Mouse (Mus musculus): Measurements from ENCODE around the gene Ahnak.

DNA sequence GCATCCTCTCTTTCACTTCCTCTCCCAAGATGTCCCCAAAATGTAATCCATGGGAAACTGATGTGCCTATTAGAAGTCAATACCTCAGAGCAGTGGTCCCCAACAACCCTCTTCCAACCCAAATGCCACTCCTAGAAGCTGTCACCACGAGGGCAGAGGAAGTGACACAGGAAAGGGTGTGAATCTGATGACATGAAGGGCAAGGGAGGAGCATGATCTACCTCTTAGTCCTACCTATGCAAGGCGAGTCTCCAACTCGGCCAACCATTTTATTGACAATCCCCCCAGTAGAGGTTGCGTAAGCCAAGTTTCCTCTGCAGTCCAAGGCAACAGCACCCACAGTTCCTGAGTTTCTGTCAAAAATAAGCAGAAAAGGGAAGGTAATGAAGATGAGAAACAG, 127.2 kb downstream of the Ahnak start:
- TF ChIP-seq EP300 (optimal IDR thresholded peaks at IDR 0.05) (no peak), CTCF (IDR thresholded peaks at IDR 0.05; ENCODE audit: low read depth) (no peak)
